Mouse (Mus musculus) forelimb bud, embryonic 11.5 days (tissue): Measurements from ENCODE around the gene Camta1.
A peak's percentile ranks its signal among the peaks of the same experiment; 100 is the strongest.

ENCODE experiments used
- DNase-seq: peaks from one replicate; pipeline ENCODE4 v3.0.0-alpha.2; 2012; ENCODE audit warnings: low read depth, low spot score

The Camta1 gene

DNA sequence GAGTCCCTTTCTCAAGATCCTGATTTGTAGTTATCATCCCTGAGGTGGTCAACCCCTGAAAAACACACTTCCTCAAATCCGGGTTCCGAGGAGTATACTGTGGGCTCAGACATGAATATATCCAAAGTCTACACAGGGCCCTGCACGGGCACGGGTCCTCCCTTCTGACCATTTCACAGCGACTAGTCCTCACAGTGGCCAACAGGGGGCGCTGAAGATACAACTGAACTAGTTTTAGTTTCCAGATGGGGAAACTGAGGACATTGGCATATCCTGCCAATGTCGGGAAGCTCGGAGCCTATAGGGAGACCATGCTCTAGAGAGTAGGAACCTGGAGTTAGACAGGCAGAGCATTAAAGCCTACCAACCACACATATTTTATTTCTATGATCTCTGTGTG, 530.7 kb downstream of the Camta1 start:
- DNase-seq: no peak

DNA sequence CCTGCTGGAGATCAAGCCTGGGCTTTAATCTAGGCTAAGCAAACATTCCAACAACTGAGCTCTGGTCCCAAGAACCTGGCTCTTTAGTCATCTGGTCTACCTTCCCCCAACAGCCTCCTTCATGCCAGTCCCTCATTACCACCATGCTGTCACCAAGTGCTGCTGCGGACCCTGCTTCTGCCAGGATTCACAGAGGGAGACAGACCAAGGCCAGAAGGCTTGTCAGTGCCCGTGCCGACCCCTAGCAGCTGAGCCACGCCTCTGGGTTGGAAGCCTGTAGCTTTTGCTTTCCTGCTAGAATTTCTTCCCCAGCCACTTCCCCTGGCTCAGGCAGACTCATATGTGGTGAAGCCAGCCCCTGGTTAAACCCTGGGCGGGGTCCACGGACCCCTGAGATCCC, 533.6 kb downstream of the Camta1 start:
- no peak for DNase-seq

DNA sequence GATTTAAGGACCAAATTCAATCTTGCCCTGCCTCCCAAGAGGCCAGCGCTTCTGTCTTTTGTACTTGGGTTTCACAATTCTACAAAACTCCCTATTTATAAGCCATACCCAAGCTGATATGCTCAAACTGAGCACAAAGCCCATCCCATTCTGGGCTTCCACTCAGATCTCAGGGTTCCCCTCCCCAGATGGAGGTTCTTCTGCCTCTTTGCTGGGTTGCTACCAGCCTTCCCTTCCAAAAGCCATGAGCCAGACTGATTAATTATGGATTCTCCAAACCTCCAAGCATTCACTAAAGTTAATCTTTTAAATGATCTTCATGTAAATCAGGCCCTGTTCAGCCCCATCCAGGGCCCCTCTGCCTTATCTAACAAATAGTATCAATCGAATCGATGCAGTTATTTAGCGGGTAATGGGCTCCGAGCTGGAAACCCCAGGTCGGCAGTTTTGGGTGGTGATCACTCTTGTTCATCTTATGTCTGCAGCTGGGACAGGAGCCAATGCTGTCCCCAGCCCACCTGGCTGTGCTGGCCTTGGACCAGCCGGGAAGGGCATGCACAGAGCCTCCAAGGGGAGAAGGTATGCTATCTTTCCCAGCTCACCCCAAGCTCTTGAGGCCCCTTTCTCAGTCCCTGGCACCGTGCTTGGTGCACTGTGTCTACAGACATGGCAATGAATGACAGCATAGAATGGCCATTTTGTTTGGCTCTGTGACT, 534.5 kb downstream of the Camta1 start:
- DNase-seq: no peak

DNA sequence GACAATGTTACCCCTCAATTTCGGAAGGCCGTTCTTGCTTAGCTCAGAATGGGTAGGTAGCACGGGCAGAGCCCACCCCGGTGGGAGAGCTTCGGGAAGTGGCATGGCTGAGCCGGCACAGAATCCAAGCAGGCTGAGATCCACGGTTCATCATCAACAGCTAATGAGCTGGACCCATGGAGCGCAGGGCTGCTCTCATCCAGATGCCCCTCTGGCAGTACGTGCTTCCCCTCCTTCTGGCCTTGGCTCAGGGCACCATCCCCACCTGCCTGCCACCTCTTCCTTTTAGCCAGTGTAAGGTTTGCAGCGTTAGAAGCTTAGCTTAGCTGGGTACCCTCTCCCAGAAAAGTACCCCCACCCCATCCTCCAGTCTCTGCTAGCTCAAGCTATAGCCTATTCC, 545.2 kb downstream of the Camta1 start:
- no peak for DNase-seq

DNA sequence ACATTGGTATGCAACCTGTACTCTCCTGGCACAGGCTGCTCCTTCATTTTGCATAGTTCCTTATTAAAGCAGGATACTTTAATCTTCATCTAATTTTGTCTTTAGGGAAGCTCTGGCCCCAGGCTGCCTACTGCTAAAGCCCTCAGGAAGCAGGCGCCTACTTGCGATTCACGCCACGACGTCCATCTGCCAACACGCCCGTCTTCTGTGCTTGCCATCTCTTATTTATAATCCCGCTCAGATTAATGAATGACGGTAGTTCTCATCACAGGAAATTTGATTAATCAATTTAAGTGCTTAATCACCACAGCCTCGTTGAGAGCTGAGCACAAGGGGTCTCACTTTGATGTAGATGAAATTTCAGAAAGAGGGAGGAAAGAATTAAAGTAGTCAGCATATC, 546.0 kb downstream of the Camta1 start:
- no peak for DNase-seq

DNA sequence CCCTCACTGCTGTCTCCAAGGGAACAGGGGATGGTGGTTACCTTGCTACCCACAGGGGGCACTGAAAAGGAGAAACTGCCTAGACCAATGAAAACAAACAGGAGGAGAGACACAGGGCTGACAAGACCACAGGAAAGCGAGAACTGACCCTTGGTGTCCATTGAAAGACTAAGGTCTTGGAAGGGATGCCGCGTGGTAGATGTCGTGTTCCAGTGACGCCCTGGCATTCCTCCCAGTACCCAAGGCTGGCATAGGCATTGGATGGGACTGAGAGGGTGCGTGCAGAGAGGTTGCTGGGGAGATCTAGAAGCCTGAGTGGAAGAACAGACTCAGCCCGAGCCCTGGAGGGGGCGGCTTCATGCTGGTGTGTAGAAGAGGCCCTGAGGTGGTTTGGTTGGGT, 550.9 kb downstream of the Camta1 start:
- DNase-seq: no peak

DNA sequence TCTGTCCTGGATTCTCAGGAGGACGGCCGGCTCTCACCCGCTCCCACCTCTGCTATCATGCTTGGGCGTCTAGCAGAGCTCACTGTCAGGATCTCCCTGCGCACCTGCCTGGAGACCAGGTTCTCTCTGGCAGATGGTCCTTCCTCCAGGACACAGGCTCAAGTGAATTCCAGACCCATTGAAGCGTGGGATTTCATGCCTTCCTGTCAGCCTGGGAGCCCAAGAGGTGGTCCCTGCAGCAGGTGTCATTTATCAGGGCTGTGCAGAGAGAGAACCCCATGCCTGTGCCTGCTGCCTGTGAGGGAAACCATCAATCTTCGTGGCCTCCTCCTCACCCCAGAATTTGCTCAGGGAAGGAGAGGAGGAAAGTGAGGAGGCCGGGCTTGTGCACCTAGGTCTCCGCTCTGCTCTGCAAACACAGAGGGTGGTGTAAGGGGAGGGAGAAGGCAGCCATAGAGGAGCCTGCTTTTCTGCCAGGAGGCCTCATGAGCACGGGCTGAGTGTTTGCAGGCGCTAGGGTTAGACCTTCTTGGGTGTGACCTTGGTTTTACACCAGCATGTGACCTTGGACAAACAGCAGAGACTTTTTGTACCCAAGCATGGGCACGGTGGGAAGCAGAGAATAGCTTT, 551.5 kb downstream of the Camta1 start:
- no peak for DNase-seq

DNA sequence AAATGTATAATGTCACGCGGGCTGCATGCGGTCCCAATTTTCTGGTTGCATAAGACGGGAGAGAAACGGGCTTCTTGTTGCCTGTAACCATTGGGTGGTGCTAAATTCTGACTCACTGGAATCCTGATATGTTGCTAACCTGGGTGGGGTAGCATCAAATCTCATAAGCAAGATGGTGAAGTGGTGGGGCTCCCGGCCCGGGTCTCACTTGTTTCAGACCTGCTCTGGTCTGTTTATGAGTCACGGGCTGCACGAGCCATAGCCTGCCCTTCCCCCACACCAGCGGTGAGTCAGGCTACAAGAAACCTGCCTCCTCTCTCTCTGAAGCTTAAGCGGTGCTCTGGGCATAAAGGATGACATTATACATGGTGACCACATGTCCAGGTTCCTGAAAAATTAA, 554.8 kb downstream of the Camta1 start:
- DNase-seq: no peak

DNA sequence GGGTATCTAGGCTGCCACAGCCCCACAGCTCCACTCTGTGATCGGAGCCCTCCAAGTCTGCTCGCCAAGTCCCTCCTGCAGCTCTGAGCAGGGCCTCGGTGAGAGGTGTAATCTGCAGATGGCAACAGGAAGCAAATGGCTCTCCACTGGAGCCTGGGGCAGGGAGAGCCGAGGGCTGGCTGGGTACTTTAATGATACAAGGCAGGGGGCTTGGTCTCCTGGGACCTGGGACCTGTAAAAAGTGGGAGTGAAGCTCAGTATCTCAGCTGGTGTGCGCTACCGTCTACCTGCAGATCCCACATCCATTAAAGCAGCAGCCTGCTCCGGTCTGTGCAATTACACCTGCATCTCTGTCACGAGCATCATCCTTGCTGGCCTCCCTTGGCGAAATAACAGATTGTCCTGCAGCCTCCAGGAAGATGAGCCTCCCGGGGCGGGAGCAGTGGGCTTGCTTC, 555.3 kb downstream of the Camta1 start:
- DNase-seq: no peak

DNA sequence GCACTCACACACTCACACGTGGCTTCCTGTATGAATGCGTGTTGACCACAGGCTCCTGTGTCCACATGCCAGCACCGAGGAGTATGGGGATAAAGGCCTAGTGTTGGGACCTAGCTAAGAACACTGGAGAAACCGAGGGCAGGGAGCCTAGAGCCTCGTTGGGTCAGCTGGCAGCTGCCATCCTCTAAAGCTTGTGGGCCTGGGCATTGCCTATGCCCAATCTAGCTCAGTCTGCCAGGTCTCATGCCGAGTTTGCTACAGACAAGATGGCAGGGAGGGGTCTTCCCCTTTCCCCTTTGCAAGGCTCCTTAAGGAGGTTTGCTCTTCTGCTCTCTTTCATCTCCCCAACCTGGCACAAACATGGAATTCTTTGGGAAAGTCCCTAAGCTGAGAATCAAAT, 555.9 kb downstream of the Camta1 start:
- DNase-seq: no peak

DNA sequence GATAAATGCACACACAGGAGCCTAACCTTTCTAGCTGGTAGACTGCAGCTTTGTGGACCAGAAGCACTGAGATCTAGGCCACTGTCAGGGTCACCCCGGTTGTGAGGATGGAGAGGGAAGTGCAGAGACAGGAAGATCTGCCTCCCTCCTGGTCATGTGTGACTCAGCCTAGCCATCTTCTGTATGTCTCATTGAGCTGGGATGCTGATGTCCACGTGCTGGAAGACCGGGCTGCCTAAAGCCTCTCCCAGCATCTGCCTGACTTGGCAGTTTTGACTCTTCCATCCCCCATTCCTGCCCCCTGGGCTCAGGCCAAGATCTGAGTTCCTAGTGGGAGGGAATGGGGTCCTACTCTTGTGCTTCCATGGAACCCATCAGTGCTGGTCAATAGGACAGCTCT, 557.7 kb downstream of the Camta1 start:
- DNase-seq: no peak

DNA sequence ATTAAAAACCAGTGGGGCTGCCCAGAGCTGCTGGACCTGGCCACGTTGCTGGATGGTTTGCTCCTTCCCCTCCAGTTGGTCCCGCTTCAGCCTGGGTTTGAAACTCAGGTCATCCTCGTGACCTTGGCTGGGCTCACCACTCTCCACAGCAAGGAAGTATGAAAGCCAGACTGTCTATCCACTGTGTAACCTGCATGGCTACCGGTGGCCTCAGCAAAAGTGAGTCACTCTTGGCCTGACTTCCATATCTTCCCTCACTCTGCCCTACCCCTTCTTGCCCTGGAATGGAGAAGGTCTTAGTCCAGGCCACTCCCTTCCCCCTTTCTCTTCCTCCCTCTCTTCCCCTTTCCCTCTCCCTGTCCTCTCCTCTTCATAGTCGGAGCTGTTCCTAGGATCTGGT, 558.2 kb downstream of the Camta1 start:
- DNase-seq: no peak

DNA sequence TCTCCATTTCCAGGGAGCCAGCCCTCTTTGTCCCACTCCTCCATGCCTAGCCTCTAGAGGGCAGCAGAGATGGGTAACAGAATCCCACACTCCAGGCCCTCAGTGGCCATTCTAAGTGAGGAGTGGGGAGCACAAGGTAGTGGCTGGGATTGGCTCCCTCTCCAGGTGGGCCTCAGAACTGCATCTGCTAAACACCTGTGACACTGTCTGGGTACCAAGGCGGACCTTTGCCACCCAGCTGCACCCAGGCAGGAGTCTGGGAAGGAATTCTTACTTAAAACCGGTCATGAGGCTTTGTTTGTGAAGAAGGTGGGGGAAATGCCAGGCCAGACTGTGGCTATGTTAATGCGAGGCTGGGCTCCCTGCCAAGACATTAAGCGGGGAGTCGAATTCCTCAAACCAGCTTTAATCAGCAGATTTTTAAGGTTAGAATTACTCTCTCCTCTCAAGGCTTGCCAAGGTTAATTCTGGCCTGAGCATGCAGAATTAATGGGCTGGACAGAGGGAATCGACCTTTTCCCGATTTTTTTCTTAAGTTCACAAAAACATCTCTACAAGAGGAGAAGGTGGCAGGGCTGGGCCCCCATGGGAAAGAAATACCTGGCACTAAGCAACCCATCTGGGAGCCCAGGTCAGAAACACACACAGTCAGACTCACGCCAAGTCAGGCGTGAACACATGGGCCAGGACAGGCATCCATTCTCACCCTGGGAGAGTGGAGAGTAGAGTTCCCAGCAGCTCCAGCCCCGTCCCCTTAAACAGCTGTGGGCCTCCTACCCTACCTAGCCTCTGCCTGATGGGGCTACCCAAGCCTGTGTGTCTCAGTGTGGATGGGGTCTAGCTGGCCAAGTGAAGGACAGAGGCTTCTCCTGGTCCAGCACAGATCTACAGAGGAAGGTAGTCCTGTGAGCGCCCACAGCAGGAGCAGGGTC, 559.2 kb downstream of the Camta1 start:
- peak; percentile 63 for DNase-seq

DNA sequence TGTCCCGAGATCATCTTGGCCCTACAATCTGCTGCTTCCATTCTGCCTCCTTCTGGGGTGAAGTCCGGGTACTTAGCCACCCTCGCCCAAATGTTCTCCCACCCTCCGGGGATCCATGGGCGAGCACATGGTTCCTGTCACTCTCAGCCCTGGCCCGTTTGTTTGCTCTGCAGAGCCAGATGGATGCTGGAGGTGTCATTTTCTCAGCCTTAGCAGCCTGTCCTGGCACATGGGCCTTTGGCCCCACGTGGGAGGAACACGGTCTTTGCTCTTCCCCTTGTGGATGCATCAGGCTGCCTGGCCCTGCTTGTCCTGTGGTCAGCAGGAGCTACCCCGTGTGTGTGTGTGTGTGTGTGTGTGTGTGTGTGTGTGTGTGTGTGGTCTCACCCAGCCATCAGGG, 560.3 kb downstream of the Camta1 start:
- no peak for DNase-seq

DNA sequence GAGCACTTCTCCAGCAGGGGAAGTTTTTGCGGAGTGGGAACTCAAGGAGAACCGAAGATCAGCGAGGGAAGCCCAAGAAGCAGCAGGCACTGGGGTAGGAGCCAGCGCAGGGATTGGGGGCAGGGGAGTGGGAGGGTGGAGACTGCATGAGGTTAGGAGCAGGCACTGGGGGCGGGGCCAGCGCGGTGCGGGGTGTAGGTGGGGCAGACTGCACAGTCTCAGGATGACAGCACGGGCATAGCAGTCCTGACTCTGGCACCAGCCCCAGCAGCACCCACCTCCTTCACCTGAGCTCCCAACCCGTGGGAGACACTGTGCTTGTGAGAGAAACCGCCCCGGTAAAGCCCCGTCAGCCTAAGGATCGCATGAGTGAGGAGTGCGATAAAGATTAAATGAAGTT, 561.0 kb downstream of the Camta1 start:
- no peak for DNase-seq

DNA sequence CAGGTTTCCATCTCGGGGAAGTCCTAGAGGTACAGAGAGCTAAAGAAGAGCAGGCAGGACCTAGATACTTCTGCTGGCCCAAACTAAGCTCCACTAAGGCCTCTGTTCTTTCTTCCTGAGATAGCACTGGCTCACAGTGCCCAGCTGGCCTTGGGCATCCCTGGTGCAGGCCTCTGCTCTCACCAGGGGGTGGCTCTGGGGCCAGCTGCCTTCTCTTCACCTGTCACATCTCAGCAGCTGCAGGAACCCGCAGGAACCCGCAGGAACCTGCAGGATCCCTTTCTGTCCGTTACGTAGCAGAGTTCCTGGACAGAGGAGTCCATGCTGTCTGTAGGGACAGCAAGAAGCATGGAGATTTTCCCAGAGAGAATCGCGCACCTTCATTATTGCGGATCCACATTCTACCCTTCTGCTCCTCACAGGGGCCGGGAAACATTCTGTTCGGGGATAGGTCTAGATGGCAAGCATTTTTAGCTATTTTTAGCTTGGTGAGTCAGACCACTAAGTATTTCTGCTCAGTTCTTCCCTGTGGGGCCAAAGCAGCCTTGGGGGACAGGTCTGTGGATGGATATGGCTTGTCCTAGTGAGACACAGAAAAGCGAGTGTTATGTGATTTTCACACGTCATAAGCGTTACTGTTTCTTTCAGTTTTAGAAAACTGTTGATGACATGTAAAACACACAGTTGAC, 566.0 kb downstream of the Camta1 start:
- no peak for DNase-seq

DNA sequence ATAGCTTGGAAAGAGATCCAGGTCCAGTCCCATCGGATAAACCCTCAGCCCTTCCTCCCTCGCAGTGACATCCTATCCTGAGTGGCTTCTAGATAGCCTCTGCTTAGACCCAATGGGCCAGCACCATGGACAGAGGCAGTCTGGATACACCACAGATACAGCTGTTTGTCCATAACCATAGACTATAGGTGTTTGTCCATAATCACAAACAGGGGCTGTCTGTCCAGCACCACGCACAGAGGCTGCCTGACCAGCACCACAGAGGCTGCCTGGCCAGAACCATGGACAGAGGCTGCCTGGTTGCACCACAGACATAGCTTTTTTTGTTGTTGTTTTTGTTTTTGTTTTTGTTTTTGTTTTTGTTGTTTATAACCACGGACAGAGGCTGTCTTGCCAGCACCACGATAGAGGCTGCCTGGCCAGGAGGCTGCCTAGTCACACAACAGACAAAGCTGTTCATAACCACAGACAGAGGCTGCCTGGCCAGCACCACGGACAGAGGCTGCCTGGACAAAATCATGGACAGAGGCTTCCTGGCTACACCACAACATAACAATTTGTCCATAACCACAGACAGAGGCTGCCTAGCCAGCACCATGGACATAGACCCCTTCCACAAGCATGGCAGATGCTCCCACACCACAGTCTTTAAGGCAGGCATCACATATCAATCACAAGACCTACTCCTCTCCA, 572.6 kb downstream of the Camta1 start:
- peak; percentile 73 for DNase-seq

DNA sequence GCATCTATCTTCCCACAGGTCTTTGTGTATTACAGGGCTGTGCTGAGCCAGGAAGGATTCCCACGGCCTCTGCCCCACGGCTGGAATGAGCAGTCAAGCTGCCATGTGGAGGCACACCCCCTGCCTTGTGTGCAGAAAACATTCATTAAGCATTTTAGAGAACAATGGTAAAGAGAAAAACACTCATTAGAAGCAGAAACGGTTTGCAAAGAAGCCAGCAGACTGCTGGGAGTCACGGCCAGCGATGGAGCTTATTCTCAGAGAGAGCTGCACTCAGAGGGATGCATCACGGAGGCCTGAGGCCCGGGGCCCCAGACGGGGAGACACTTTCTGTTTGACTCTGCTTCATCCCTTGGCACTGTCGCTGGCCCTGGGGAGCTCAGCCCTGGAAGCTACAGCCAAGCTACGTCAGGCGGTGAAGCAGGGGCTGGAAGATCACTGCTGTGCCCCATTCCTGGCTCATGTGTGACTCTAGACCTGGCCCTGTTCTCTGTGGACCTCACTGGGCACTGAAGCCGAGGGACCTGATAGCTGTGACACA, 575.7 kb downstream of the Camta1 start:
- DNase-seq: no peak

DNA sequence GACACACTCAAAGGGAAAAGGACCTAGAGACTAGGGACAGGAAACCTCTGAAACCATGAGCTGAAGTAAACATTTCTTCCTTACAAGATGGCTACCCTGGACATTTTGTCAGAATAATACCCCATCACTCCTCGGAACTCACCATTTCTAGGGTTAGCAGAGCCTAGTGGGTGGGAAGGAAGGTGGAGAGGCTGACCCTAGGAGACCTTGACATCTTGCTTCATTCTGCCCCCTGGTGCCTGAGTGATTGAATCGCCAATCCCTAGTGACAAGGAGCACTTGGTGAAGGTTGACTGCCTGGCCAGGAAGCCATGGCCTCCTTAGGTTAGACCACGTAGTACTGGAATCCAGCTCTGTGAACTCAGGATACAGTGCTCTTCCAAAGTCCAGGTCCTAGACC, 576.2 kb downstream of the Camta1 start:
- peak; percentile 33 for DNase-seq

DNA sequence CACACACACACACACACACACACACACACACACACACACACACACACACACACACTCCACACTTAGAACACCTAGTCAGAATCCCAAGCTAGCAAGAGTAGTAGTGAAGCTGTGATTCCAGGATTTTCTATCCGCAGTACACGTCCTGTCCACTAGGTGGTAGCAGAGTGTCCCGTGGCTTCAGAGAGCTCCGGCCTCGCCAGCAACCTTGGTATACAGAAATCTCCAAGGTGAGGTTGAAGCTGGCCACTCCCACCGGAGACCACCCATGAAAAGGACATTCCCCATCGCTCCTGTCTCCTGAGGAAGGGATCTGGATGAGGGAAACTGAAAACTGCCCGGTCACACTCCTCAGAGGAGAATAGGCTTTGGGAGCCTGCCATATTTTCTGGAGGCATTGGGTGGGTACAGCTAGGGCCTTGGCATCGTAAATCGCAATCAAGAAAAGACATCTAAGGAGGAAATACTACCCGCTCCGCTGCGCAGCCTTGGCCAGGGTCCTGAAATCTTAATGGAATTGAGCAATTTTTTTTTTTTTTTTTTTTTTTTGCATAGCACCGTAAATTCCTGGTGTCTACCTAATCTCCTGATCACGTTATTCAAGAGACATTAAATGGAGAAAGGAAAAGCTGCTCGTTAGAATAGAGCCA, 578.5 kb downstream of the Camta1 start:
- DNase-seq: peak; percentile 57
